Mouse (Mus musculus): ENCODE data around the gene Tmtc4.

DNA sequence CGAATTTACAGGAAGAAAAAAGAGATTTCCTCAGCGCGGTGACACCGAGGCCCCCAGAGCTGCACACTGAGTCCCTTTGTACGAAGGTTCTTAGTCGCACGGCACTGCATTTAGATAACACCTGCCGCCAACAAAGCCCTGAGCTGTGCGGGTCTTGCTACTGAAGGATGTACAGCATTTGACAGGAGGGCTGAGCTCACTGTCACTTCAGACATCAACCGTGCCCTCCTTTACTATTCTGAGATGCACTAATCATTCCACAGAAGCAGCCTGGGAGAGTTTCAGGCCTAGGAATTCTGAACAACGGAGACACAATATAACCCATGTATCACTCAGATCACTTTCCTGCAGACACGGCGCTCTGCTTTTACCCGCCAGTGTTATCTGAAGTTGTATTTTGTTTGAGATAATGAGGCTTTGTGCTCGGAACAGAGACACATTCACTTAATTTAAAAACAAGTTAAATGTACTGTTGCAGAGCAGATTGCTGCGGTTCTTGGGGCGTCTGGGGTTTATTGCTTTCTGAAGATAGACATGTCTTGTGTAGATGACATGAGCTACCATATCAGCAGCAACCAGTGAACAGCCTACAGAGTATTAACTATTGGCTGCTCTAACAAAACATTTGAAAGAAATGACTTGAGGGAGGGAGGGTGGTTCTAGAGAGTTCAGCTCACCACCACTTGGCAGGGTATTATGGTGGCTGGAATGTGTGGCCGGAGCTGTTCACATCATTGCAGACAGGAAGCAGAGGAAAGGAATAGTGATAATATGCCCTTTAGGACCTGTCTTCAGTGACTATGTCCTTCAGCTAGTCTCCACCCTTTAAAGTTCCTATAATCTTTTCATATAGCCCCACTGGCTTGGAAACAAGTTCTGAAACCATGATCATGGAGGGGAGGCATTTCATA, 25.5 kb upstream of the Tmtc4 start:
- TF ChIP-seq CTCF (IDR thresholded peaks at IDR 0.05) (no peak), EP300 (IDR thresholded peaks at IDR 0.05; ENCODE audit: insufficient read depth, low read depth, low read length) (no peak)

Measured in heart, adult 2 months (tissue).